Mouse (Mus musculus) spleen, adult 2 months (tissue): ENCODE data around the gene Lect2.

Source experiments
- CTCF ChIP-seq: fragments of 200-500 bp; IDR thresholded peaks from 2 replicates; pipeline ENCODE4 v1.5.1; 2011; ENCODE audit warnings: mild to moderate bottlenecking, inconsistent platforms; ENCODE audit not compliant: insufficient read depth, insufficient read length, insufficient replicate concordance; ENCODE audit errors: extremely low read depth
- POLR2A ChIP-seq: fragments of 200-500 bp; IDR thresholded peaks from 2 replicates; pipeline ENCODE4 v1.6.1; 2011; ENCODE audit warnings: low read depth, low read length, inconsistent platforms

DNA sequence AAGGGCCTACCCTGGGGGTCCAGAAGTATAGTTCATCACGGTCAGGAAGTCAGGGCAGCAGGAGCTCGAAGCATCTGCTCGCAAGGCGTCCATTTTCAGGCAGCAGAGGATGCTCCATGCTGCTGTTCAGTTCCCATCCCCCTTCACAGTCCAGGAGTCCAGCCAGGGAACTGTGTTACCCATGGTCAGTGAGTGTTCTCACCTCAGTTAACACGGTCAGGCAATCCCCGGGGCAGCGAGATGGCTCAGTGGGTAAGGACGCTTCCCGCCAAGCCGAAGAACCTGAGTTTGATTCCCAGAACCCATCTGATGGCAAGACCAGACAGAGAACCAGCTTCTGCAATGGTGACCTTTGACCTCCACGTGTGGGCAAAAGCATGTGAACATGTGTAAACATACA, 20.0 kb downstream of the Lect2 start:
- TF ChIP-seq CTCF: no peak
- no peak for TF ChIP-seq POLR2A
